Mouse (Mus musculus): ENCODE data around the gene Wdr47. TPM values are rescaled to one million over a fixed set of nuclear protein-coding genes. Genes with fewer than 3 reads are reported as not detected.

Gene Wdr47
- total RNA-seq, 1 experiment, result 15.9 TPM

- no peak overlapping the region for H3K27ac ChIP-seq (ENCODE audit: insufficient read depth, low read depth, low read length, poor library complexity, severe bottlenecking)
- H3K9me3 ChIP-seq (ENCODE audit: control insufficient read depth, insufficient read depth, low read depth, low read length), result no peaks in the 10 kb centered on the region
- H3K9ac ChIP-seq (ENCODE audit: insufficient read depth, low read depth, low read length, poor library complexity, severe bottlenecking), result no peak overlapping the region
- H3K4me3 ChIP-seq (ENCODE audit: insufficient read depth in 1 of 2, low read depth in 1 of 2, low read length in 2 of 2, poor library complexity in 1 of 2, severe bottlenecking in 1 of 2), result no peak overlapping the region
- peaks cover 17% of the 10 kb centered on the region for H3K36me3 ChIP-seq (ENCODE audit: control insufficient read depth, insufficient read depth, low read length, poor library complexity, severe bottlenecking)
- no peak for DNase-seq (ENCODE audit: low read depth, low spot score)
- in situ Hi-C loops (cut with MboI; ENCODE audit: low sequenced_read_pairs in 2 of 2, unreplicated experiment in 2 of 2), result no loop called here
- no peaks in the 10 kb centered on the region for H3K4me1 ChIP-seq (ENCODE audit: control insufficient read depth in 2 of 2, insufficient read depth in 2 of 2, low read length in 2 of 2, poor library complexity in 1 of 2)
- TF ChIP-seq ZNF384 (IDR thresholded peaks at IDR 0.05; ENCODE audit: low read depth, low read length) (no peak), MAFK (IDR thresholded peaks at IDR 0.05; ENCODE audit: insufficient read depth, low read depth, low read length) (no peak), ZC3H11A (IDR thresholded peaks at IDR 0.05; ENCODE audit: borderline replicate concordance, low read depth, low read length) (no peak), CHD2 (IDR thresholded peaks at IDR 0.05; ENCODE audit: low read depth, low read length) (no peak), HCFC1 (IDR thresholded peaks at IDR 0.05; ENCODE audit: borderline replicate concordance, insufficient read depth, low read length) (no peak)
Measured at GRCm38 (mm10) chr3:108685701-108686100, 94.6 kb downstream of the Wdr47 start.

GRCm38 (mm10) chr3:108689015-108689441 is 97.9 kb downstream of the Wdr47 start:
- TF ChIP-seq MAFK (IDR thresholded peaks at IDR 0.05; ENCODE audit: insufficient read depth, low read depth, low read length), result no peak
- no peak for TF ChIP-seq ZNF384 (IDR thresholded peaks at IDR 0.05; ENCODE audit: low read depth, low read length)
- peaks cover 9% of the 10 kb centered on the region for H3K36me3 ChIP-seq (ENCODE audit: control insufficient read depth, insufficient read depth, low read length, poor library complexity, severe bottlenecking)
- H3K9me3 ChIP-seq (ENCODE audit: control insufficient read depth, insufficient read depth, low read depth, low read length), result no peaks in the 10 kb centered on the region
- in situ Hi-C loops (cut with MboI; ENCODE audit: low sequenced_read_pairs in 2 of 2, unreplicated experiment in 2 of 2), result no loop called here
- no peak overlapping the region for H3K9ac ChIP-seq (ENCODE audit: insufficient read depth, low read depth, low read length, poor library complexity, severe bottlenecking)
- no peaks in the 10 kb centered on the region for H3K4me1 ChIP-seq (ENCODE audit: control insufficient read depth in 2 of 2, insufficient read depth in 2 of 2, low read length in 2 of 2, poor library complexity in 1 of 2)
- H3K4me3 ChIP-seq (ENCODE audit: insufficient read depth in 1 of 2, low read depth in 1 of 2, low read length in 2 of 2, poor library complexity in 1 of 2, severe bottlenecking in 1 of 2), result no peak overlapping the region
- H3K27ac ChIP-seq (ENCODE audit: insufficient read depth, low read depth, low read length, poor library complexity, severe bottlenecking), result no peak overlapping the region
- DNase-seq (ENCODE audit: low read depth, low spot score), result no peak

- Histone ChIP-seq H3K4me3 (ENCODE audit: insufficient read depth in 1 of 2, low read depth in 1 of 2, low read length in 2 of 2, poor library complexity in 1 of 2, severe bottlenecking in 1 of 2) (no peak overlapping the region), H3K9ac (ENCODE audit: insufficient read depth, low read depth, low read length, poor library complexity, severe bottlenecking) (no peak overlapping the region), H3K36me3 (ENCODE audit: control insufficient read depth, insufficient read depth, low read length, poor library complexity, severe bottlenecking) (peaks cover 12% of the 10 kb centered on the region), H3K4me1 (ENCODE audit: control insufficient read depth in 2 of 2, insufficient read depth in 2 of 2, low read length in 2 of 2, poor library complexity in 1 of 2) (no peaks in the 10 kb centered on the region), H3K27ac (ENCODE audit: insufficient read depth, low read depth, low read length, poor library complexity, severe bottlenecking) (no peak overlapping the region), H3K9me3 (ENCODE audit: control insufficient read depth, insufficient read depth, low read depth, low read length) (0 out of 2 replicates have a peak, but pooled peaks cover 2% of the 10 kb centered on the region)
- no peak for TF ChIP-seq ZNF384 (IDR thresholded peaks at IDR 0.05; ENCODE audit: low read depth, low read length)
- in situ Hi-C loops (cut with MboI; ENCODE audit: low sequenced_read_pairs in 2 of 2, unreplicated experiment in 2 of 2), result no loop called here
- no peak for DNase-seq (ENCODE audit: low read depth, low spot score)
Measured at GRCm38 (mm10) chr3:108689446-108689845, 98.4 kb downstream of the Wdr47 start.

- no peak overlapping the region for H3K9ac ChIP-seq (ENCODE audit: insufficient read depth, low read depth, low read length, poor library complexity, severe bottlenecking)
- DNase-seq (ENCODE audit: low read depth, low spot score), result no peak
- H3K9me3 ChIP-seq (ENCODE audit: control insufficient read depth, insufficient read depth, low read depth, low read length), result 0 out of 2 replicates have a peak, but pooled peaks cover 2% of the 10 kb centered on the region
- H3K4me3 ChIP-seq (ENCODE audit: insufficient read depth in 1 of 2, low read depth in 1 of 2, low read length in 2 of 2, poor library complexity in 1 of 2, severe bottlenecking in 1 of 2), result no peak overlapping the region
- H3K4me1 ChIP-seq (ENCODE audit: control insufficient read depth in 2 of 2, insufficient read depth in 2 of 2, low read length in 2 of 2, poor library complexity in 1 of 2), result no peaks in the 10 kb centered on the region
- in situ Hi-C loops (cut with MboI; ENCODE audit: low sequenced_read_pairs in 2 of 2, unreplicated experiment in 2 of 2), result no loop called here
- H3K36me3 ChIP-seq (ENCODE audit: control insufficient read depth, insufficient read depth, low read length, poor library complexity, severe bottlenecking), result peaks cover 13% of the 10 kb centered on the region
- no peak overlapping the region for H3K27ac ChIP-seq (ENCODE audit: insufficient read depth, low read depth, low read length, poor library complexity, severe bottlenecking)
- TF ChIP-seq MAFK (IDR thresholded peaks at IDR 0.05; ENCODE audit: insufficient read depth, low read depth, low read length), result no peak
- no peak for TF ChIP-seq HCFC1 (IDR thresholded peaks at IDR 0.05; ENCODE audit: borderline replicate concordance, insufficient read depth, low read length)
- no peak for TF ChIP-seq CHD2 (IDR thresholded peaks at IDR 0.05; ENCODE audit: low read depth, low read length)
- TF ChIP-seq ZNF384 (IDR thresholded peaks at IDR 0.05; ENCODE audit: low read depth, low read length), result no peak
- no peak for TF ChIP-seq ZC3H11A (IDR thresholded peaks at IDR 0.05; ENCODE audit: borderline replicate concordance, low read depth, low read length)
Measured at GRCm38 (mm10) chr3:108689979-108690378, 98.9 kb downstream of the Wdr47 start.

- H3K4me1 ChIP-seq (ENCODE audit: control insufficient read depth in 2 of 2, insufficient read depth in 2 of 2, low read length in 2 of 2, poor library complexity in 1 of 2), result no peaks in the 10 kb centered on the region
- no peak overlapping the region for H3K4me3 ChIP-seq (ENCODE audit: insufficient read depth in 1 of 2, low read depth in 1 of 2, low read length in 2 of 2, poor library complexity in 1 of 2, severe bottlenecking in 1 of 2)
- H3K27ac ChIP-seq (ENCODE audit: insufficient read depth, low read depth, low read length, poor library complexity, severe bottlenecking), result no peak overlapping the region
- H3K9ac ChIP-seq (ENCODE audit: insufficient read depth, low read depth, low read length, poor library complexity, severe bottlenecking), result no peak overlapping the region
- TF ChIP-seq HCFC1 (IDR thresholded peaks at IDR 0.05; ENCODE audit: borderline replicate concordance, insufficient read depth, low read length) (no peak), MAFK (IDR thresholded peaks at IDR 0.05; ENCODE audit: insufficient read depth, low read depth, low read length) (no peak), ZNF384 (IDR thresholded peaks at IDR 0.05; ENCODE audit: low read depth, low read length) (no peak), CHD2 (IDR thresholded peaks at IDR 0.05; ENCODE audit: low read depth, low read length) (no peak), ZC3H11A (IDR thresholded peaks at IDR 0.05; ENCODE audit: borderline replicate concordance, low read depth, low read length) (no peak)
- H3K36me3 ChIP-seq (ENCODE audit: control insufficient read depth, insufficient read depth, low read length, poor library complexity, severe bottlenecking), result peaks cover 19% of the 10 kb centered on the region
- H3K9me3 ChIP-seq (ENCODE audit: control insufficient read depth, insufficient read depth, low read depth, low read length), result 0 out of 2 replicates have a peak, but pooled peaks cover 2% of the 10 kb centered on the region
- in situ Hi-C loops (cut with MboI; ENCODE audit: low sequenced_read_pairs in 2 of 2, unreplicated experiment in 2 of 2), result no loop called here
- no peak for DNase-seq (ENCODE audit: low read depth, low spot score)
Measured at GRCm38 (mm10) chr3:108694321-108694720, 103.2 kb downstream of the Wdr47 start.

Other genes starting within 250 kb of the Wdr47 start
- gene Mybphl, start 226.4 kb upstream of the Wdr47 start, total RNA-seq (2012; rRNA removed), result not detected in 2 replicates
- 172 and 284 TPM in 2 replicates for gene Psrc1, start 207.4 kb upstream of the Wdr47 start, total RNA-seq (2012; rRNA removed)
- 7.9 and 15.6 TPM in 2 replicates for gene Celsr2, start 175.7 kb upstream of the Wdr47 start, total RNA-seq (2012; rRNA removed)
- 204 and 236 TPM in 2 replicates for gene Sars, start 146.1 kb upstream of the Wdr47 start, total RNA-seq (2012; rRNA removed)
- gene 1700013F07Rik, start 57.1 kb upstream of the Wdr47 start, total RNA-seq (2012; rRNA removed), result 0.63 TPM in 1 of 2 replicates, not detected in the other
- gene 5330417C22Rik, start 54.7 kb upstream of the Wdr47 start, total RNA-seq (2012; rRNA removed), result 0.27 and 0.37 TPM in 2 replicates
- gene Tmem167b, start 28.8 kb upstream of the Wdr47 start, total RNA-seq (2012; rRNA removed), result 21.1 and 21.8 TPM in 2 replicates
- 12.5 and 17.3 TPM in 2 replicates for gene Taf13, start 19.6 kb upstream of the Wdr47 start, total RNA-seq (2012; rRNA removed)
- 33.9 and 59.8 TPM in 2 replicates for gene Clcc1, start 62.6 kb downstream of the Wdr47 start, total RNA-seq (2012; rRNA removed)
- gene Gpsm2, start 131.0 kb downstream of the Wdr47 start, total RNA-seq (2012; rRNA removed), result 10.5 and 16.2 TPM in 2 replicates
- not detected in 2 replicates for gene Aknad1, start 148.4 kb downstream of the Wdr47 start, total RNA-seq (2012; rRNA removed)
- 11.2 and 18.1 TPM in 2 replicates for gene Stxbp3, start 249.2 kb downstream of the Wdr47 start, total RNA-seq (2012; rRNA removed)

Measured in ES-E14 (cell line).